Mouse (Mus musculus) ES-Bruce4 (cell line): ENCODE results near the gene Mrpl42.

Source experiments
- CTCF ChIP-seq: IDR thresholded peaks from one replicate; pipeline ENCODE4 v1.8.1; 2011; ENCODE audit warnings: low read depth, low read length
- EP300 ChIP-seq: IDR thresholded peaks from 2 replicates; pipeline ENCODE4 v1.6.1; 2011; ENCODE audit warnings: low read depth, low read length; ENCODE audit not compliant: insufficient read depth
- POLR2A ChIP-seq: IDR thresholded peaks from one replicate; pipeline ENCODE4 v1.8.1; 2011; ENCODE audit warnings: low read length; ENCODE audit not compliant: insufficient read depth

DNA sequence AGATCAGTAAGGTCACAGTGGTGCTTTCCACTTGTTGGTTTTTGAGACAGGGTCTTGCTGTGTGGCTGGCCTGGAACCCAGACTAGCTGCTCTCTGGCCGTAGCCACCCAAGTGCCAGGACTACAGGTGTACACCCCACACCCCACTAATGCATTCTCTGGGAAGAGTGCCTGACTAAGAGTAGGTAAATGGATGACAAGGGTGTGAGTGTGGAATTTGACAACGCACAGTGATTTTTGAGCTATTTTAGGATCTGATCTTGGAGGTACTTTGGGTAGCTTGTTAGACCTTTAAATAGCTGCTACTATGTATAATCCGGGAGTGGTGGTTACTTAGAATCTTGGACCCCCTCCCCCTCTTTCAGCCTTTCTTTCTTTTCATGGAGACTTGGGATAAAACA lies 37.5 kb upstream of the Mrpl42 start:
- no peak for TF ChIP-seq EP300
- TF ChIP-seq POLR2A, result no peak
- TF ChIP-seq CTCF, result no peak
